Mouse (Mus musculus) embryonic facial prominence, embryonic 10.5 days (tissue): ENCODE data around the gene Notch1. TPM values are rescaled to one million over a fixed set of nuclear protein-coding genes. Genes with fewer than 3 reads are reported as not detected.

Experiments used
- DNase-seq: peaks from one replicate; pipeline ENCODE4 v3.0.0-alpha.2; 2017; ENCODE audit warnings: low spot score
- H3K27ac ChIP-seq: fragments of 300-500 bp; sonication (generic); replicated peaks from 2 replicates; pipeline ENCODE4 v1.5.1; 2016; ENCODE audit warnings: mild to moderate bottlenecking
- H3K27me3 ChIP-seq: fragments of 300-500 bp; sonication (generic); replicated peaks from 2 replicates; pipeline ENCODE4 v1.6.1; 2016; ENCODE audit warnings: low read depth, mild to moderate bottlenecking; ENCODE audit not compliant: poor library complexity, severe bottlenecking
- H3K36me3 ChIP-seq: fragments of 300-500 bp; sonication (generic); replicated peaks from 2 replicates; pipeline ENCODE4 v1.6.1; 2016; ENCODE audit warnings: mild to moderate bottlenecking, moderate library complexity
- H3K4me1 ChIP-seq: fragments of 300-500 bp; sonication (generic); 2 replicates; pipeline ENCODE4 v1.6.1; 2016
- H3K4me3 ChIP-seq: fragments of 300-500 bp; sonication (generic); 2 replicates; pipeline ENCODE4 v1.5.1; 2016; ENCODE audit warnings: mild to moderate bottlenecking, moderate library complexity
- H3K9me3 ChIP-seq: fragments of 300-500 bp; sonication (generic); 2 replicates; pipeline ENCODE4 v1.6.1; 2016; ENCODE audit warnings: mild to moderate bottlenecking
- WGBS: fragments of 180-500 bp; shearing (Covaris S2); methylation state at CpG from one replicate; pipeline ENCODE4 v1.1.7; 2016; 5-methylcytosine and 5-hydroxymethylcytosine counted together
- polyA plus RNA-seq: library from polyadenylated mRNA; unstranded; fragments of >200 nt; fragmentation: Nextera tagmentation; extraction: Ambion mirVana; gene quantifications from 2 replicates; pipeline ENCODE4 v1.2.1, GENCODE M21; 2016

Gene Notch1
- polyA plus RNA-seq, 1 experiment from 2014 or later = 17.1 TPM

- no peak for DNase-seq
- WGBS = 75% methylated on average over 4 of the region's 4 CpGs
- H3K4me1 ChIP-seq = peaks cover 61% of the 10 kb centered on the region
Measured at GRCm38 (mm10) chr2:26529221-26529805, 12.8 kb upstream of the Notch1 start.

GRCm38 (mm10) chr2:26526443-26527257, 10.2 kb upstream of the Notch1 start:
- Histone ChIP-seq H3K9me3 (no peaks in the 10 kb centered on the region), H3K36me3 (no peaks in the 10 kb centered on the region), H3K27me3 (no peaks in the 10 kb centered on the region), H3K27ac (peak overlapping the region; percentile 84), H3K4me1 (peaks cover 47% of the 10 kb centered on the region), H3K4me3 (no peak overlapping the region)
- no peak for DNase-seq
- 45% methylated on average over 11 of the region's 11 CpGs for WGBS

More at GRCm38 (mm10) chr2:26529221-26529805, 12.8 kb upstream of the Notch1 start:
- no peak overlapping the region for H3K4me3 ChIP-seq
- 0 out of 2 replicates have a peak, but pooled peaks cover 8% of the 10 kb centered on the region for H3K27me3 ChIP-seq
- no peaks in the 10 kb centered on the region for H3K9me3 ChIP-seq
- H3K36me3 ChIP-seq = no peaks in the 10 kb centered on the region
- 0 out of 2 replicates have a peak overlapping the region, but pooled peaks have one; percentile 2 for H3K27ac ChIP-seq

- WGBS = 20% methylated on average over 9 of the region's 9 CpGs
- Histone ChIP-seq H3K27me3 (no peaks in the 10 kb centered on the region), H3K27ac (peak overlapping the region; percentile 84), H3K4me3 (peak overlapping the region; percentile 11; the same call in 1 of the 2 replicates), H3K4me1 (peaks cover 47% of the 10 kb centered on the region), H3K9me3 (no peaks in the 10 kb centered on the region), H3K36me3 (no peaks in the 10 kb centered on the region)
- DNase-seq = peak; percentile 85
Measured at GRCm38 (mm10) chr2:26525355-26526018, 9.0 kb upstream of the Notch1 start.

GRCm38 (mm10) chr2:26522327-26522726, 5.9 kb upstream of the Notch1 start:
- Histone ChIP-seq H3K9me3 (no peaks in the 10 kb centered on the region), H3K27ac (no peak overlapping the region), H3K36me3 (no peaks in the 10 kb centered on the region), H3K4me1 (peaks cover 45% of the 10 kb centered on the region), H3K4me3 (no peak overlapping the region), H3K27me3 (no peaks in the 10 kb centered on the region)
- 88% methylated on average over 4 of the region's 4 CpGs for WGBS
- no peak for DNase-seq

- Histone ChIP-seq H3K27ac (no peak overlapping the region), H3K4me1 (peaks cover 42% of the 10 kb centered on the region), H3K9me3 (no peaks in the 10 kb centered on the region), H3K36me3 (no peaks in the 10 kb centered on the region), H3K27me3 (no peaks in the 10 kb centered on the region), H3K4me3 (no peak overlapping the region)
- no peak for DNase-seq
- 91% methylated on average over 6 of the region's 6 CpGs for WGBS
Measured at GRCm38 (mm10) chr2:26519753-26520152, 3.3 kb upstream of the Notch1 start.

GRCm38 (mm10) chr2:26516987-26517386, 524 bp upstream of the Notch1 start:
- H3K27ac ChIP-seq = peak overlapping the region; percentile 63
- no peak overlapping the region for H3K4me3 ChIP-seq
- 68% methylated on average over 5 of the region's 5 CpGs for WGBS
- no peaks in the 10 kb centered on the region for H3K27me3 ChIP-seq
- DNase-seq = no peak
- H3K36me3 ChIP-seq = no peaks in the 10 kb centered on the region
- peaks cover 43% of the 10 kb centered on the region for H3K4me1 ChIP-seq
- no peaks in the 10 kb centered on the region for H3K9me3 ChIP-seq

- Histone ChIP-seq H3K4me1 (peaks cover 43% of the 10 kb centered on the region), H3K36me3 (no peaks in the 10 kb centered on the region), H3K4me3 (no peak overlapping the region), H3K27ac (peak overlapping the region; percentile 70), H3K27me3 (no peaks in the 10 kb centered on the region), H3K9me3 (no peaks in the 10 kb centered on the region)
- DNase-seq = no peak
- 85% methylated on average over 2 of the region's 2 CpGs for WGBS
Measured at GRCm38 (mm10) chr2:26515335-26515734, 1.1 kb downstream of the Notch1 start.

GRCm38 (mm10) chr2:26513105-26513745, 3.2 kb downstream of the Notch1 start:
- H3K4me1 ChIP-seq = peaks cover 48% of the 10 kb centered on the region
- DNase-seq = no peak
- H3K27me3 ChIP-seq = no peaks in the 10 kb centered on the region
- H3K9me3 ChIP-seq = no peaks in the 10 kb centered on the region
- peak overlapping the region; percentile 46; the same call in 1 of the 2 replicates for H3K27ac ChIP-seq
- H3K36me3 ChIP-seq = no peaks in the 10 kb centered on the region
- H3K4me3 ChIP-seq = no peak overlapping the region
- 80% methylated on average over 4 of the region's 4 CpGs for WGBS

- no peaks in the 10 kb centered on the region for H3K9me3 ChIP-seq
- DNase-seq = no peak
- peak overlapping the region; percentile 36; the same call in 1 of the 2 replicates for H3K4me3 ChIP-seq
- peaks cover 68% of the 10 kb centered on the region for H3K4me1 ChIP-seq
- no peaks in the 10 kb centered on the region for H3K36me3 ChIP-seq
- 70% methylated on average over 5 of the region's 5 CpGs for WGBS
- peaks cover 29% of the 10 kb centered on the region for H3K27me3 ChIP-seq
- H3K27ac ChIP-seq = peak overlapping the region; percentile 90
Measured at GRCm38 (mm10) chr2:26508661-26509060, 7.8 kb downstream of the Notch1 start.

- peaks cover 71% of the 10 kb centered on the region for H3K4me1 ChIP-seq
- peak overlapping the region; percentile 90 for H3K27ac ChIP-seq
- DNase-seq = peak; percentile 73
- H3K36me3 ChIP-seq = no peaks in the 10 kb centered on the region
- no peaks in the 10 kb centered on the region for H3K9me3 ChIP-seq
- 9% methylated on average over 6 of the region's 6 CpGs for WGBS
- H3K27me3 ChIP-seq = peaks cover 35% of the 10 kb centered on the region
- H3K4me3 ChIP-seq = peak overlapping the region; percentile 36; the same call in 1 of the 2 replicates
Measured at GRCm38 (mm10) chr2:26507961-26508391, 8.5 kb downstream of the Notch1 start.

GRCm38 (mm10) chr2:26507481-26507886, 9.0 kb downstream of the Notch1 start:
- Histone ChIP-seq H3K4me3 (peak overlapping the region; percentile 36; the same call in 1 of the 2 replicates), H3K27ac (peak overlapping the region; percentile 90), H3K4me1 (peaks cover 75% of the 10 kb centered on the region), H3K36me3 (no peaks in the 10 kb centered on the region), H3K9me3 (no peaks in the 10 kb centered on the region), H3K27me3 (peaks cover 40% of the 10 kb centered on the region)
- WGBS = 4% methylated on average over 7 of the region's 7 CpGs
- peak; percentile 68 for DNase-seq

- Histone ChIP-seq H3K4me3 (peak overlapping the region; percentile 36; the same call in 1 of the 2 replicates), H3K4me1 (peaks cover 82% of the 10 kb centered on the region), H3K27me3 (peaks cover 47% of the 10 kb centered on the region), H3K27ac (peak overlapping the region; percentile 90), H3K9me3 (no peaks in the 10 kb centered on the region), H3K36me3 (no peaks in the 10 kb centered on the region)
- no peak for DNase-seq
- WGBS = 82% methylated on average over 3 of the region's 3 CpGs
Measured at GRCm38 (mm10) chr2:26506746-26507280, 9.7 kb downstream of the Notch1 start.
